Mouse (Mus musculus): ENCODE results near the gene Tbc1d2.
"Not testable (repeated sequence)": the region's sequence is repeated elsewhere in the genome, so short reads cannot be mapped to it uniquely, and the experiment has no call there.

Tbc1d2 gene

DNA sequence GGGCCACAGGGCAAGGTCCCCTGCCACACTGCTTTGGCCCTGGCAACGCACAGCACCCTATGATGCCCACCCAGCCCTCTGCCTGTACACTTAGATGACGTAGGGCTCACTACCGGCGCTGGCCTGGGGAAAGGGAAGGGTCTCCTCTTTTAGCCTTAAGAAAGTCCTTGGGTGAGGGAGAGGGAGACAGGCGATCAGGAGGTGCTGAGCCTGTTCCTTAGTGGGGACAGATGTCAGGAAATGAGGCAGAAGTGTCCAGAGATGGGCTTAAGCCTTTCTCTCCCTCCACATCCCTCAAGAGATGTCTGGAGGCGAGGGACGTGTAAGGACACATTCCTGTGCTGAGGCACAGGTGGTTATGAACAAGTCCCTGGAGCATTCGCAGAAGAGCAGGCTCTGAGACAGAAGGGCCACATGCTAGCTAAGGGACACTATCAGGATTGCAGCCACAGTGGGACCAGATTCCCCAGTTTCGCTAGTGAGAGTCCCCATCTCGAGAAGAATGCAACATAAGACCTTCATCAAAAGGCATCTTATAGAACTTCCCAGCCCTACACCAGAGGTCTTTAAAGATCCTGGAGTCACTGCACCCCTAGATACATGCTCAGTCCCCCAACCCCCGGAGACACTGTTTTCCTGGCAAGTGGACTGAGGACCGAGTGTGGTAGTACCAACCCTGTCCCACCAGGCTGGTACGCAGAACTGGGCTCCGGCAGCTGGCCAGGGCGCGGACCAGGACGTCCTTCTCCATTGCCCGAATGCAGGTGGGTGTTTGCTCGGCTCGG, 49.3 kb downstream of the Tbc1d2 start:
- DNase-seq, result peak; percentile 42

DNA sequence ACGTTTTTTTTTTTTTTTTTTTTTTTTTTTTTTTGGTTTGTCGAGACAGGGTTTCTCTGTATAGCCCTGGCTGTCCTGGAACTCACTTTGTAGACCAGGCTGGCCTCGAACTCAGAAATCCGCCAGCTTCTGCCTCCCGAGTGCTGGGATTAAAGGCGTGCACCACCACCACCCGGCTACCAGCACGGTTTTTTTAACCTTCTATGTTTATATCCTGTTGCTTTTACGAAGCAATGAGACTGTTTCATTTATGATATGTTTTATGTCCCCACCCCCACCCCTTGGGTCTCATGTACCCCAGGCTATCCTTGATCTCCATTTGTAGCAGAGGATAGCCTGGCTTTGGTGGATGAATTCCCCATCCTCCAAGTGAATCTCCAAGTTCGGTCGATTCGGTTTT, 50.4 kb downstream of the Tbc1d2 start:
- DNase-seq, result not testable (repeated sequence)

GRCm38 (mm10) chr4:46598981-46599380, 51.0 kb downstream of the Tbc1d2 start:
- DNase-seq, result no peak

DNA sequence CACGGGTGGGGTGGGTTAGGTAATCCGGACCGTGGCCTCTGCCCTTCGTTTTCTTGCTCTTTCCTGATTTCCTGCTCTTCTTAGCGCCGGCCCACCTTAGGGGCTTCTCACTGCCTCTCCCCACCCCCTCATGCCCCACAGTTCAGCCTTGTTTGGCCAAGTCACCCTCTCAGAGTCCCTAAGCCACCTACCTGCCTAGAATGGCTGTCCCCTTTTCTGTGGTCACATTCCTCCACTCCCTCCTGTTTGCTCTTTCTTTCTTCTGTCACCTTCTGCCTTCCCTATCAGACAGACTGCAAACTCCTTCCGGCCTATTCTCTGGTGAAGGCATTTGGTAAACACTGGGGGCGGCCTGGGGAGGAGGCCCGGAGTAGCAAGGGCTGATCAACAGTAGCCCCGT, 51.9 kb downstream of the Tbc1d2 start:
- DNase-seq, result no peak

- DNase-seq, result peak; percentile 54
These were observed 52.6 kb downstream of the Tbc1d2 start for GRCm38 (mm10) chr4:46597286-46597961.

- peak; percentile 81 for DNase-seq
These were observed 53.6 kb downstream of the Tbc1d2 start for GRCm38 (mm10) chr4:46596398-46596797.

DNA sequence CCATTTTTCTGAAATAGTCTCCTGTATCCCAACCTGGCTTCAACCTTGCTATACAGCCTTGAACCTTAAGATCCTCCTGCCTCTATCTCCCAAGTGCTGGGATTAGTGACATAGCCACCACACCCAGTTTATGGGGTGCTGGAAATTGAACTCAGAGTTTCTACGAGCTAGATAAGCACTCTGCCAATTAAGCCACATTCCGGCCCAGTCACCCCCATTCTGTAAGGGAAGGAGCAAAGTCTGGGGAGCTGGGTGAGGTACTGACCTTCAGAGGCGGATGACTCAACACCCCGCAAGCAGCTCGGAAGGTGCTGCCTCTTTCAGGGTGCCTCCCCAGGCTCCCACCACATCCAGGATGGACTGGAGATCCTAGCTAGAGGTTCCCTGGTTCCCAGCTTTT, 55.9 kb downstream of the Tbc1d2 start:
- no peak for DNase-seq

DNA sequence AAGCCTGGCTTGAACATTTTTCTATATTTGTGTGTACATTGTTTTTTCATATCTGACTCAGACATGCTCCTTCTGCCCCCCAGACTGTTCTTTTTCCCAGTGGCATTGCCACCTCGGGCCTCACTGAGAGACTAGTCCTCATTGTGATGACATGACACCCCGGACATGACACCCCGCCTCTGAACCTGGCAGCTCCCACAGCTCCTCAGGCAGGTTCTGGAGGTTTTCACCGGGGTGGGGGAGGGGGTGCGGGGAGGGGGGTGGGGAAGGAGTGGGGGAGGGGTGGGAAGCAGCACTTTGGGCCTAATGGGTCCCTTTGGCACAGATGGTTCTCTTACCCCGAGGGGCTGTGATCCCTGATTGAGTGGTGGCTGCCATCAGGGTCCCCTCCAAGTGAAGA, 56.5 kb downstream of the Tbc1d2 start:
- peak; percentile 12 for DNase-seq

GRCm38 (mm10) chr4:46591833-46592520, 58.0 kb downstream of the Tbc1d2 start:
- peak; percentile 23 for DNase-seq

DNA sequence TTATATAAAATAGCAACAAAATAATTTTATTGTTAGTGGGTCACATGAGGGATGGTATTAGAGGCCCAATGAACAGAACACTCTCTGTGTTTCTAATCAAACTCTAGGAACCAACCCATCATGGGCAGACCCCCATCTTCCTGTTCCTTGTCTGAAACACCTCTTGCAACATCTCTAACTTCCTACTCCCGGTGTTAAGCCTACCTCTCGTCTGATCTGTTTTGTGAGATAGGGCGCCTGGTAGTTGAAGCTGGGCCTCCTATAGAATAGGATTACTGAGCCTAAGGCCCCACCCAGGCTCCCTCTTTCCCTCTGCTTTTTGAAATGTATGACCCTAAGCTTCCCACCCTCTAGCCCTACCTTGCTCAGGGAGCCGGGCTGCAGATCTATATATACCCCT, 59.2 kb downstream of the Tbc1d2 start:
- no peak for DNase-seq

GRCm38 (mm10) chr4:46589946-46590684, 59.9 kb downstream of the Tbc1d2 start:
- no peak for DNase-seq

GRCm38 (mm10) chr4:46589151-46589550, 60.9 kb downstream of the Tbc1d2 start:
- DNase-seq, result no peak

DNA sequence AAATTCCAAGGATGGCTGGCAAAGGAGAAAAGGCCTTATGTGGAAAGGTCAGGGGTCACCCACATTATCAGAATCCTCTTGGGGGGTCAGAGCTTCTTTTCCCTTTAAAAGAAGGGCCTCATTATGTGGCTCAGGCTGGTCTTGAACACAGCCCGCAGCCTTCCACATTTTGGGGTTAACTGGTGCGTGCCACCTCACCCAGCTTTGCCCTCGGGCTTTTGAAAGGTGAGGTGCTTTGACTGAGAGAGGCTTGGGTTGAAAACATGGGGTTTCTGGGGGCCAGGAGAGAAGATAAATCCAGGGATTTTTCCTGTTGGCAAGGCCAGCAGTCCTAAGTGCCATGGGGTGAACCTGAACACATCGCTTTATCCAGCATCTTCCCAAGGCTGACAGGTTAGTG, 63.5 kb downstream of the Tbc1d2 start:
- DNase-seq, result no peak

DNA sequence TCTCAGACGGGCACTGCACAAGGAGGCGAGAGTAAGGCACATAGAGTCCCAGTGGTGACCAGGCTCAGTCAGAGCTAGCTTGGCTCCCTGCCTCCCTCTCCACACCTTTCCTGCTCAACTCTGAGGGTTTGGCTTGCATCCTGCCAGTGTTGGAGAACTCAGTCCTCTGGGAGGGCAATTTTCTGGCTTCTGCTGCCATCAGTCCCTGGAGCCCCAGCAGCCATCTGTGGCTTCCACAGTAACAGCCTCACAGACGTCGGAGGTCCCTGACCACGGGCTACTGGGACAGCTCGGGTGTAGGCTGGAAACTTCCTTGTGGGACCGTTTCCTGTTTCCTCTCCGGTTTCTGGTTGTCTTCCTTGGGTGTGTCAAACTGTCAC, 64.2 kb downstream of the Tbc1d2 start:
- no peak for DNase-seq

DNA sequence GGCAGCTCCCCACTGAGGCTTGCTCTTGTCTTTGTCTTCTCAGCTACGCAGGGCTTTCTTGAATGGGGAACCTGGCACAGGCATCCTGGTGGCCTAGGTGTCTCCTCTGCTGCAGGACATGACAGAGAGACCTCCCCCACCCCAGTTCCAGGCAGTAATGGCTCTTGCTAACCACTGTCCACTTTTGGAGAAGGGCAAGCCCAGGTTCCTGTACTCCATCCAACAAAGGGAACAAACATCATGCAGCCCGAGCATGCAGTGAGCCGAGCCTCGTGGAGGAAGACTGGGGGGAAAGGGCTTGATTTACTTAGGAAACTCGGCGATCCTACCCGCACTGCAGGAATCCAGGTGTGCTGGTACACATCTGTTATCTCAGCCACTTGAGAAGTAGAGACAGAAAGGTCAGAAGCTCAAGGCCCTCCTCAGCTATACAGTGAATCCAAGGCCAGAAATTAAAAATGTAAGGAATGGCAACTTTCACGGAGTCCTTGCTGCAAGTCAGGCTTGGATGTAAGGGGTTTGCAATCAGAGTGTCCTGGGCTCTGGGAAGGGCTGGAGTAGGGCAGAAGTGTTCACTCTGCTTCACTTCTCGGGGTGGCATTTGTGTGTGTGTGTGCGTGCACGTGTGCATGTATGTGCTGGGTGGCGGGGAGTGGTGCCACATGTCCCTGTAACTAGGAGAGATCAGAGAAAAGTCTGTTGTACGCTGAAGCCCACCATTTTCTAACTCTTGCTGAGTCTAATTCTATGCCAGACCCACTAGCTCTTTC, 64.8 kb downstream of the Tbc1d2 start:
- DNase-seq, result no peak

DNA sequence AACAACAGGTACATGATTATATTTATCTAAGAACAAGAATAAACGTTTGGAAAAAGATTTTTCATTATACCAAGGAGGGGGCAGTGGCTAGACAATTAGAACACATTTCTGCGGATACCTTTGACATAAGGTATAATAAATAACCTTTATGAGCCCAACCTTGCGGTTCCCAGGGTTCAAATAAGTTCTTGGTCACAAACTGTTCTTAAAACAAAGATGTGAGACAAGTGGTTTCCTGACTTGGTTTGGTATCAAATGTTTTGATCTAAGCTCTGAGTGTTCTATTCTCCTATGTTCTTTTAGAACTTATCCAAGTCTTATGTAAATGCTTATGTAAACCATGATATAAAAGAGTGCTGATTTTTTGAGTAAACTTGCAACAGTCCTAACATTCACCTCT, 65.5 kb downstream of the Tbc1d2 start:
- not testable (repeated sequence) for DNase-seq

GRCm38 (mm10) chr4:46584084-46584483, 65.9 kb downstream of the Tbc1d2 start:
- not testable (repeated sequence) for DNase-seq

DNA sequence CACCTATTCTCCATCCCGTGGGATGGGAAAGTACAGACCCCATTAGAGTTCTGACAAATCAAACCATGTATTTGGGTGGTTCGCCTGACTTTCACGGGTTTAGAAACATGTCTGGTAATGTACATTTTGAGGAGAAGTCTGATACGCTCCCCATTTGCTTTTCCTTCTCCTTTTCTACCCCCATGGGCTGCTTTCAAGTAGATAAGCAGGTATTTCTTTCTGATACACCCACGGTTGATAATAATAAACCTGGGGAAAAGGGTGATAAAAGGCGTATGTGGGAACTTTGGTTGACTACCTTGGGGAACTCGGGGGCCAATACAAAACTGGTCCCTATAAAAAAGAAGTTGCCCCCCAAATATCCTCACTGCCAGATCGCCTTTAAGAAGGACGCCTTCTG, 68.0 kb downstream of the Tbc1d2 start:
- not testable (repeated sequence) for DNase-seq

GRCm38 (mm10) chr4:46581577-46581976, 68.4 kb downstream of the Tbc1d2 start:
- DNase-seq, result not testable (repeated sequence)

- not testable (repeated sequence) for DNase-seq
These were observed 69.2 kb downstream of the Tbc1d2 start for GRCm38 (mm10) chr4:46580799-46581243.

GRCm38 (mm10) chr4:46578796-46579346, 71.1 kb downstream of the Tbc1d2 start:
- DNase-seq, result not testable (repeated sequence)

- no peak for DNase-seq
These were observed 71.8 kb downstream of the Tbc1d2 start for GRCm38 (mm10) chr4:46578228-46578627.
